Mouse (Mus musculus) bone marrow, adult 2 months (tissue): ENCODE measurements around the gene Nucb1.

Experiments
- CTCF ChIP-seq: fragments of 200-500 bp; IDR thresholded peaks from 2 replicates; pipeline ENCODE4 v1.5.1; 2011; ENCODE audit warnings: low read length, control low read depth; ENCODE audit not compliant: control insufficient read depth, insufficient read depth
- POLR2A ChIP-seq: fragments of 200-500 bp; IDR thresholded peaks from 2 replicates; pipeline ENCODE4 v1.6.1; 2011; ENCODE audit warnings: low read depth, mild to moderate bottlenecking, control low read depth, low read length, borderline replicate concordance; ENCODE audit not compliant: control insufficient read depth

DNA sequence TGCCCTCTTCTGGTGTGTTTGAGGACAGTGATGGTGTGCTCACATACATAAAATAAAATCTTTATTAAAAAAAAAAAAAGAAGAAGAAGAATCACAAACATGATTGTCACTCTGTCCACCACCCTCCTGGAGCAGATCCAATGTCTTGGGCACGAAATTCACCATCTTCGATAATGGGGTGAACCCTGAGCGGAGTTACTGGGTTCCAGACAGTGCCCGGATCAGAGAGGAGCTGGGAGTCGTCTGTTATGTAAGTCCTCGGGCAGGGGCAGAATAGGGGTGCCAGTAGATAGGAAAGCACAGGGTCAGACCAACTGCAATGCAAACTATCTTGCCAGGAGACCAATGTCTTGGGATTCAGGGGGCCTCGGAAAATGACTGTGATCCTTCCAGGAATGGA, 10.4 kb upstream of the Nucb1 start:
- TF ChIP-seq CTCF (no peak), POLR2A (no peak)
